Mouse (Mus musculus): Measurements from ENCODE around the gene Pi4ka. TPM values are rescaled to one million over a fixed set of nuclear protein-coding genes. Genes with fewer than 3 reads are reported as not detected.
A peak's percentile ranks its signal among the peaks of the same experiment; 100 is the strongest.
"Not testable (repeated sequence)": the region's sequence is repeated elsewhere in the genome, so short reads cannot be mapped to it uniquely, and the experiment has no call there.

The Pi4ka gene
- total RNA-seq, 2 experiments from 2014 or later, result 55.3 to 56.7 TPM

DNA sequence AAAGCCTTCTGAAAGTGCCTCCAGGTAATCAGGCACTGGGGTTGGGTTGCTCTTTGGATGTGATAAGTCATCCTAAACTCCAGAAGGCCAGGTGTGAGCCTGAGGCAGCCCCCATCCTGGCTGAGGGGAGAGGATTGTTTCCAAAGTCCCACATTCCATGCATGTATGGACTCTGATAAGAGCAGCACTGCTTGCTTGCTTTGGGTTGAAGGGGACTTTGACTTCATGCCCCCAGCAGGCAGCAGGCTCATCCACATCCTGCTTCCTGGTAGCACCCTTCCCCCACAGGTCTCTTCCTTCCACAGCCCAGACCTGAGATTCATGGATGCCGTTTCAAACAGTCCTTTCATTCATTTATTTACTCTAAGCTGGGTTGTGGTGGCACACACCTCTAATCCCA lies 162.4 kb downstream of the Pi4ka start:
- intact Hi-C loops (cut with DNase I), result no loop called here
- DNase-seq, result no peak

DNA sequence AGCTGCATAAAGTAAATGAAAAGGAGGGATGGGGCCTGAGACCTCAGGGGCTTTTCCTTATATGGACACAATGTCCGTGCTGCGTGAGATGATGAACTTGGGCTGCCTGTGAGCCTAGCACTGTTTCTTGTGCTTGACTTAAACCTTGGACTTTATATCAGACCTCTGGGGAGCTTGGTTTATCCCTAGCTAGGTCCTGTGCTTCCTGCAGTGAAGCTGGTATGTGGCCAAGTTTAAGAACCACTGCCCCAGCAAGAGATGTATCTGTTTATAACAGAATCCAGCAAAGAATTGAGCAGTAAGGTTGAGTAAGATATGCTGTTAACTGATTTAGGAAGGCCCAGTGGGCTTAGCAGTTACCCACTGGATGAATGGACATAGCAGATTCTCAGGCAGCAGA lies 166.7 kb downstream of the Pi4ka start:
- intact Hi-C loops (cut with DNase I), result no loop called here
- no peak for DNase-seq

DNA sequence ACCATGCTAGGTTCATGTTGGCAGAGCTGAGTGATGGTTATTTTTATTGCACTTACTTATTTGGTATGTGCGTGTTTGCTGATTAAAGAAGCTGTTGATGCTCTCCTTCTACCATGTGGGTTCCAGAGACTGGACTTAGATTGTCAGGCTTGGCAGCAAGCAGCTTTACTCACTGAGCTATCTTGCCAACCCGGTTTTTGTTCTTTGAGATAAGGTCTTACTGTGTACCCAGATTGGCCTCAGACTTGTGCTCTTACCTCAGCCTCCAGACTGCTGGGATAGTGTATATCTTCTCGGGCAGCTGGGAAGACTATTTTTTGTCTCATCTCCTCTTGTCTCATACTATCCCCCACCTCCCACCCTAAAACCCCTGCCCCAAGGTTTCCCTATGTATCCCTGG lies 168.5 kb downstream of the Pi4ka start:
- no peak for DNase-seq
- intact Hi-C loops (cut with DNase I), result no loop called here

DNA sequence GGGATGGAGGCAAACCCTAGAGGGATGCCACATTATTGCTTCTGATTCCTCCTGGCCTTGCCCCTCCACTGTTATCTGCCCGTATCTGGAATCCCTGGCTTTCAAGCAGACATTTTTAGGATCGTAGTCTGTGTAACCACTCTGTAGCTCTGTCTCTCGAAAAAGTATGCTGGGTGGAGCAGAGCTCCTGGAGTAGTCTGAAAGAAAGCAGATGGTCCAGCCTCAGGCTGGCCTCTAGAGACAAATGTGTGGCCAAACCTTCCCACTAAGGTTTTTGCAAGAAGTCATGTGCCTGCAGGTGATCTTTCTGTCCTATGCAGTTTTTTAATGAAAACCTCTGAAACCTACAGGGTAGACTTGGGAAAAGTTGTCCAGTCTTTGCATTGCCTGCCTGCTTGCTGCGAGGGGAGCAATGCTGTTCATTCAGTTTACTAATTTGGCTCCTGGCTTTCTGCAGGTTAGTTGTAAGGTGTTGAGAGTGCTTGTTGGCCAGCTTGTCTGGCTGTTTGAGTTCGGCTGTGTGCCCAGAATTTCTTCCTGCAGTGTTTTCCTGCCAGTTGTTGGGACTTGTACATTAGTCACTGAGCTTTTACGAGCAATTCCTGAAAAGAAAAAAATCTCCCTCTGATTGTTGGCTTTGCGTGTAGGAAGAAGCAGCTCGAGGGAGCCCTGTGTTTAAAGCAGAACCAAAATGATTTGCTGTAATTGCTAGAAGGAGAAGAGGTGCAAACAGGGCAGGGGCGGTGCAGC lies 171.0 kb downstream of the Pi4ka start:
- intact Hi-C loops (cut with DNase I), result loop anchor here (2.0 kb wide), 1 partner anchor 38 kb away; no protein-coding TSS in a partner anchor
- DNase-seq, result peak; percentile 67 to 73

DNA sequence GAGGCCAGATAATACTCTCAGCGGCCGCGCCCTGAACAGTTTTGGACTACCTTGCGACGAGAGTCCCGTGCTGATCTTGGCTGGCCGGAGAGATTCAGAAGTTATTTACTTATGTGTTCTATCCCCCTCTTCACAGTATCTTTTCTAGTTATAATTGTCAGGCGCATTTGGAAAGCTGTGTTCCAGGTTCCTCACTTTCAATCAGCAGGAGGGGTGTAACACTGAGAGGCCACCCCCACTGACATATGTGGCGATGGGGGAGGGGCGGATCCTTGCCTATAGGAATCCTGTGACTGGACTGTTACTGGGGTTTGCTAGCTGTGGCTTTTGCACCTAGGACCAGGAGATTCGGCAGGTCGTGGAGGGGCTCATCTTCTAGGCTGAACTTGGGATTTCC lies 171.6 kb downstream of the Pi4ka start:
- peak in 1 of 2 experiments; percentile 26 for DNase-seq
- intact Hi-C loops (cut with DNase I), result loop anchor here (2.0 kb wide), 1 partner anchor 38 kb away; no protein-coding TSS in a partner anchor

DNA sequence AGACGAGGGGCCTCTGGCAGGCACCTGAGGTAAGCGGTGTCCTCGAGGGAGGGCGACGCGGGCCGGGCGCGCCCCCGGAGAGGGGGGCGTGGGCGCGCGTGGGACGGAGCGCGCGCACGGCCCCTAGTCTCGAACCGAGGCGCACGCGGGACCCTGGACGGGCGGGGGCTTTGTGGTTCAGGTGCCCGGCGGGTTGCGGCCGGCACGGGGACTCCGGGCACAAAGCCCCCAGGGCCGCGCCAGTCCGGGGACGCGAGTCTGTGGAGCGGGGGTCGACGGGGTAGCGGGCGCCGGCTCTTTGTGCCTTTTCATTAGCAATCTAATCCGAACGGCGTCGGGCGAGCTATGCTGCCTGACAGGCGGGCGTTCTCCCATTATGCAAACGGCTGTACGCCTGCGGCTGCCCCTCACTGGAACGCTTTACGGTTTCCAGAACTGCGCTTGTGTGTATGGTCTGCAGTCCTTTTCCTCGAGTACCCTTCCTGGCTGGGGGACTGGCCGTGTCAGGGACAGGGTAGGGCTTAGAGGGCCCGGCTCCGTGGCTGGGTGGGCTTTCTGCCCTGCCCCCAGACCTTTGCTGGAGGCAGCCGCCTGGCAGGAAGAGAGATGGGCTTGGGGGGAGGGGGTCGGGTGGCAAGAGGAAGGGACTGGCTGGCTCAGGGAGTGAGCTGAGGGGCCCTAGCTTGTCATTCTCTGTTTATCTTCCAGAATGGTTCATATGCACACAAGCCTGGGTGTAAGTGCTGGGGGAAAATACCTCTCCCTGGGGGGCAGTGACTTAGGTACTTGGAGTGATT lies 172.2 kb downstream of the Pi4ka start:
- DNase-seq, result peak; percentile 53 to 56
- intact Hi-C loops (cut with DNase I), result loop anchor here (2.0 kb wide), 1 partner anchor 39 kb away; no protein-coding TSS in a partner anchor

DNA sequence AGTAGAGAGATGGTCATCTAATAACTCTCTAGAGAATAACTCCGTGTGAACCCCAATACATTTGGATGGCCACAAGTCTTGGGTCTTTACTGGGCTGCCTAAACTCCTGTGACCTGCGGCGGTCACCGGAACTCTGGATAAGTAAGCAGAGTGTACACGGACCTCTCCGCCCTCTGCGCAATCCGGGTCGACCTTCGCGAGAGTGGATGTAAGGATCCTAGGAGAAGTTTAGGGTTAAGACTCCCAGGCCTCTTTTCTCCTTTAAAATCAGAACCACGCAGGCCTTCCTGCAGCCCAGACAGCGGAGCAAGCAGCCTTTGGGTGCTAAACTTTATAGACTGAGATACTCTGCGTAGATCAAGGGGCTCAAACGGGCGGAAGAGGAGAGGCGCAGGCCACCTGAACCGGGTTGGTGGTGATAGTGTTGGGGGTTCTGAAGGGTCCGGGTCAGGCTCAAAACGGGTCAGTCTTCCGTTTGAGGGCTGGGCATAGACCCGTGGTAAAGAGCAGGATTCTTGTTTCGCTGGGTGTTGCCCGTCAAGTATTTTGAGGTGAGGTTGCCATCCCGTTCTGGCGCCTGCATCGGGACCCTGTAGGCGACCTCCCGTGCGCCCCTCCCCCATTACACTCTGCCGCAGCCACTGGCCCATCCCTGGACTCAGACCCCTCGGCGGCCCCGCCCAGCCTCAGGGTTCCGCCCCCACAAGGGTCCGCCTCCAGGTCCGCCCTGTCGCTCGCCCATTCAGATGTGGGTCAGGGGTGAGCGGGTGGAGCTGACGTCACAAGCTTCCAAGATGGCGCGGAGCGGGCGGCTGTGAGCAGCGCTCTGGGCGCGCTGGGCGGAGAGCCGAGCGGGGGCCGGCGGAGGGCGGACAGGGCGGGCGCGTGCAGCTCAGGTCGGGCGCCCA lies 173.1 kb downstream of the Pi4ka start, which contains the start of gene Hic2:
Gene Hic2 (plus strand): TSS at position 779 of the 908 bp plus-strand sequence.
- peak; percentile 97 for DNase-seq
- intact Hi-C loops (cut with DNase I), result no loop called here

DNA sequence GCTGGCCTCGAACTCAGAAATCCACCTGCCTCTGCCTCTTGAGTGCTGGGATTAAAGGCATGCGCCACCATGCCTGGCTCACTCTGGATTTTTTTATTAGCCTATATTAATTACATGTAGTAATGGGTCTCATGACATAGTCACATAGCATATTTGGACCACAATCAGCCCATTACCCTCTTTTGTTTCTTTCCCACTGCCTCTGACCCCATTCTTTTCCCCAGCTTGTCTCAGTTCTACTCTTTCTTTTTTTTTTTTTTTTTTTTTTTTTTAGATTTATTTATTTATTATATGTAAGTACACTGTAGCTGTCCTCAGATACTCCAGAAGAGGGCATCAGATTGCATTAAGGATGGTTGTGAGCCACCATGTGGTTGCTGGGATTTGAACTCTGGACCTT lies 174.6 kb downstream of the Pi4ka start:
- intact Hi-C loops (cut with DNase I); DNase-seq: not testable (repeated sequence)

Other genes with a start within 250 kb of the Pi4ka start
- 100 to 1,000 TPM; 133 to 137 TPM for gene Ube2l3, start 203.7 kb downstream of the Pi4ka start, total RNA-seq (2021)
- gene Rimbp3, start 197.7 kb downstream of the Pi4ka start, total RNA-seq (2021), result under 1 TPM; 0.19 to 0.27 TPM
- gene Hic2, start 172.7 kb downstream of the Pi4ka start, total RNA-seq (2021), result 1 to 10 TPM; 3.7 to 4.1 TPM
- gene Tmem191c, start 130.2 kb downstream of the Pi4ka start, total RNA-seq (2021), result 1 to 10 TPM; 5.0 to 5.5 TPM
- gene Serpind1, start 74.9 kb downstream of the Pi4ka start, total RNA-seq (2021), result 1 to 10 TPM; 2.8 to 3.0 TPM
- gene Snap29, start 328 bp downstream of the Pi4ka start, total RNA-seq (2021), result 10 to 100 TPM; 16.2 to 17.3 TPM
- gene Crkl, start 45.7 kb upstream of the Pi4ka start, total RNA-seq (2021), result 10 to 100 TPM; 27.9 to 33.8 TPM
- gene Aifm3, start 83.3 kb upstream of the Pi4ka start, total RNA-seq (2021), result under 1 TPM; 0.34 to 0.45 TPM
- 10 to 100 TPM; 38.0 to 41.8 TPM for gene Lztr1, start 102.4 kb upstream of the Pi4ka start, total RNA-seq (2021)
- 10 to 100 TPM; 17.8 to 20.0 TPM for gene Thap7, start 124.8 kb upstream of the Pi4ka start, total RNA-seq (2021)
- gene Lrrc74b, start 154.9 kb upstream of the Pi4ka start, total RNA-seq (2021), result under 1 TPM in 1 of 2 experiments, not detected in 1; 0.30 TPM
- under 1 TPM; 0.45 to 0.69 TPM for gene P2rx6, start 155.6 kb upstream of the Pi4ka start, total RNA-seq (2021)
- gene Slc7a4, start 176.9 kb upstream of the Pi4ka start, total RNA-seq (2021), result 1 to 10 TPM; 2.4 to 3.9 TPM
- 10 to 100 TPM; 29.8 to 31.9 TPM for gene Smpd4, start 213.0 kb upstream of the Pi4ka start, total RNA-seq (2021)
- gene Ccdc74a, start 240.2 kb upstream of the Pi4ka start, total RNA-seq (2021), result 1 to 10 TPM in 1 of 2 experiments, under 1 TPM in 1; 0.74 to 1.0 TPM